Mouse (Mus musculus) hindbrain, embryonic 15.5 days (tissue): ENCODE data around the gene Btg4. TPM values are rescaled to one million over a fixed set of nuclear protein-coding genes. Genes with fewer than 3 reads are reported as not detected.

Experiments
- ATAC-seq: fragments of 200-750 bp; cut with Nextera tagmentation; 2 replicates; pipeline ENCODE4 v1.8.0; 2017; ENCODE audit warnings: low read depth, moderate number of reproducible peaks, moderate TSS enrichment; ENCODE audit not compliant: low FRiP score
- H3K27ac ChIP-seq: fragments of 300-500 bp; sonication (generic); replicated peaks from 2 replicates; pipeline ENCODE4 v1.5.1; 2015; ENCODE audit warnings: mild to moderate bottlenecking, inconsistent platforms
- H3K27me3 ChIP-seq: fragments of 300-500 bp; sonication (generic); 2 replicates; pipeline ENCODE4 v1.6.1; 2015; ENCODE audit warnings: control low read depth, inconsistent platforms
- H3K36me3 ChIP-seq: fragments of 300-500 bp; sonication (generic); 2 replicates; pipeline ENCODE4 v1.6.1; 2015; ENCODE audit warnings: control low read depth, inconsistent platforms
- H3K4me1 ChIP-seq: fragments of 300-500 bp; sonication (generic); replicated peaks from 2 replicates; pipeline ENCODE4 v1.6.1; 2015; ENCODE audit warnings: control low read depth, inconsistent platforms
- H3K4me2 ChIP-seq: fragments of 300-500 bp; sonication (generic); 2 replicates; pipeline ENCODE4 v1.6.1; 2015; ENCODE audit warnings: moderate library complexity, mild to moderate bottlenecking, inconsistent platforms
- H3K4me3 ChIP-seq: fragments of 300-500 bp; sonication (generic); 2 replicates; pipeline ENCODE4 v1.5.1; 2015; ENCODE audit warnings: mild to moderate bottlenecking, inconsistent platforms
- H3K9ac ChIP-seq: fragments of 300-500 bp; sonication (generic); 2 replicates; pipeline ENCODE4 v1.6.1; 2015; ENCODE audit warnings: inconsistent platforms
- H3K9me3 ChIP-seq: fragments of 300-500 bp; sonication (generic); 2 replicates; pipeline ENCODE4 v1.6.1; 2016; ENCODE audit warnings: control low read depth, inconsistent platforms
- WGBS: fragments of 180-500 bp; shearing (Covaris S2); methylation state at CpG from one replicate; pipeline ENCODE4 v1.1.7; 2015; 5-methylcytosine and 5-hydroxymethylcytosine counted together
- polyA plus RNA-seq: library from polyadenylated mRNA; unstranded; fragments of >200 nt; fragmentation: Nextera tagmentation; extraction: Ambion mirVana; gene quantifications from 2 replicates; pipeline ENCODE4 v1.2.1, GENCODE M21; 2015

The Btg4 gene
- polyA plus RNA-seq, 1 experiment from 2014 or later, result not detected

DNA sequence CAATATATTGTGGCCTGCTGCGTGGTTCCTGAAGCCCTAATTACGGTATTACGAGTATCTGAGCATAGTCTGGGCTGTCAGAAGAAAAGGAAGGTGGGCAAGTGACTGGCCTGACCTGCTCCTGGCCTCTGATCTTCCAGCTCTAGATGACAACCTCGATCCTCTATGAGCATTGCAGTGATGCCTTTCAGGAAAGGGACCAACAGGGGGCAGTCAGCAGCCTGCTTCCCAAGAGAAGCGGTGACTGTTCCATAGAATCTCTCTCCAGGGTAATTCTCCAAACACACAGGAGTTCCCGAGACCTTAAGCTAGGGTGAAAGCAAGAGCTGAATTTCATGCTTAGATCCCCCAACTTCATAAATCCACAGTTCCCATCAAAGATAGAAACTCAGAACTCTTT is 83.5 kb downstream of the Btg4 start:
- Histone ChIP-seq H3K4me3 (no peak overlapping the region), H3K4me2 (no peak overlapping the region), H3K27ac (no peak overlapping the region), H3K27me3 (0 out of 2 replicates have a peak, but pooled peaks cover 2% of the 10 kb centered on the region), H3K9me3 (no peaks in the 10 kb centered on the region), H3K9ac (no peak overlapping the region), H3K36me3 (no peaks in the 10 kb centered on the region), H3K4me1 (0 out of 2 replicates have a peak, but pooled peaks cover 4% of the 10 kb centered on the region)
- 81% methylated on average over 6 of the region's 6 CpGs for WGBS
- no peak for ATAC-seq

DNA sequence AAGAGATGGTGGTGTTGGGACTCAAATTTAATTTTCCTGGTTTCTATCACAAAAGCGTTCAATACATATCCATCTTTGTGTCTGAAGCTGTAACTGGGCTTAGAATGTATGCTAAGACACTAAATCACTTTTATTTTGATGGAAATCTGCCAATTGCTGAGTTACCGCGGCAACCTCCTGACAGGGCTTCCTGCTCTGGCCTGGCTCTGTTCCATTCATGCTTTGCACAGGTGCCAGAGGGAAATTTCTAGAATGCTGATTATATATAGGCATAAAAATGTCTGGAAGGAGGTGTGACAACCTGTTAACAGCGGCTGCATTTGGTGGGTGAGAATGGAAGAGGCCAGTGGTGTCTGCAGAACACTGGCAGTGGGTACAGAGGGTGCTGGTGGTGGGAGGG is 85.8 kb downstream of the Btg4 start:
- H3K4me1 ChIP-seq, result 0 out of 2 replicates have a peak, but pooled peaks cover 4% of the 10 kb centered on the region
- no peak overlapping the region for H3K27ac ChIP-seq
- H3K4me3 ChIP-seq, result no peak overlapping the region
- ATAC-seq, result no peak
- WGBS, result 72% methylated on average over 4 of the region's 4 CpGs
- no peak overlapping the region for H3K9ac ChIP-seq
- 0 out of 2 replicates have a peak, but pooled peaks cover 2% of the 10 kb centered on the region for H3K27me3 ChIP-seq
- H3K9me3 ChIP-seq, result no peaks in the 10 kb centered on the region
- H3K4me2 ChIP-seq, result no peak overlapping the region
- H3K36me3 ChIP-seq, result no peaks in the 10 kb centered on the region

DNA sequence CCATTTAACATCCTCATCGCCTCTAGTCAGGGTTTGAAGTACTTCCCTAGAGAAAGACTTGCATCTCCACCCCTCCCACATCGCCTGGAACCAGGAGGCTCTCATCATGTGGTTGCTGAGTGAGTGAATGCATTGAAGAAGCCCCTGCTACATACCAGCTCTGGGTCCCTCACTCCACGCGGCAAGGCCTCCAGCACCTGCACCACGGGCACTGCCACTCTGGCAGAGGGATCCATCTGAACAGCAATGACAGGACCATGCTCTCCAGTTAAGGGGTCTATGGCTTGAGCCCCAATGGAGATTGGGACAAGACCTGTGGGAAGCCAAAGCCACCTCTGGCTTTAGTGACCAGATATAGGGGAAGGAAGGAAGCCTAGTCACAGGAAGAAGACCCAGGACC is 86.6 kb downstream of the Btg4 start:
- Histone ChIP-seq H3K27ac (no peak overlapping the region), H3K36me3 (no peaks in the 10 kb centered on the region), H3K4me1 (0 out of 2 replicates have a peak, but pooled peaks cover 4% of the 10 kb centered on the region), H3K9me3 (no peaks in the 10 kb centered on the region), H3K27me3 (0 out of 2 replicates have a peak, but pooled peaks cover 6% of the 10 kb centered on the region), H3K4me3 (no peak overlapping the region), H3K9ac (no peak overlapping the region), H3K4me2 (no peak overlapping the region)
- WGBS, result 87% methylated on average over 5 of the region's 5 CpGs
- ATAC-seq, result no peak

DNA sequence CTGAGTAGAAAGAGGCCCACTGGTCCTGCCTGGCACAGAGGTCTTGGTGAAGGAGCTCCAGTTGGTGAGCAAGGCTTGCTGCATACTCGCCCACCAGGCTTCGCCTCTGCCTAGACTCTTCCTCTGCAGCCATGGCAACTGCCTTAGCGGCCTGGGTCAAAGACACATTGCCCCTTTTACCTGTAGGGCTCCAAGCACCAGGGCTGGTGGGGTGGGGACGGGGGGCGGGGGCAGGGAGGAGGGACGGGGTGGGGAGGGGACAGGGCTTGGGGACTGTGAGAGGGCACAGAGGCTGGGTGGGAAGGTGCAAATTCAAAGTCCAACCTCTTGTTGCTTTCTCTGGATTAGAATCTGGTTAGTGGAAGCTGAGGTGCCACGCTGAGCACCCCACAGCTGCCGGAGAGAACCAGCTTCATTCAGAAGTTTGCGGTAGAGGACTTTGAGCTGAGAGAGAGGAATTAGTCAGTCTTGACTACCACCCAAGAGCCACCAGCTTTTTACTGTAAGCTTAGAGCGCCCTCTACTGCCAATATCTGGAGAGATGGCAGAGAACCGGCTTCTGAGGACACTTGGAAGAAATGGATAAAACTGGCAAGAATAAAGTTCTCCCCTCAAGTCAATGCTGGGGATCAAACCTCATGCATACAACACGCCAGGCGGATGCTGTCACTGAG is 91.5 kb downstream of the Btg4 start:
- ATAC-seq, result peak; percentile 74
- H3K27me3 ChIP-seq, result 0 out of 2 replicates have a peak, but pooled peaks cover 6% of the 10 kb centered on the region
- H3K9me3 ChIP-seq, result no peaks in the 10 kb centered on the region
- H3K9ac ChIP-seq, result no peak overlapping the region
- no peak overlapping the region for H3K27ac ChIP-seq
- 19% methylated on average over 13 of the region's 13 CpGs for WGBS
- H3K4me1 ChIP-seq, result no peaks in the 10 kb centered on the region
- H3K36me3 ChIP-seq, result no peaks in the 10 kb centered on the region
- peak overlapping the region; percentile 34 for H3K4me2 ChIP-seq
- no peak overlapping the region for H3K4me3 ChIP-seq

DNA sequence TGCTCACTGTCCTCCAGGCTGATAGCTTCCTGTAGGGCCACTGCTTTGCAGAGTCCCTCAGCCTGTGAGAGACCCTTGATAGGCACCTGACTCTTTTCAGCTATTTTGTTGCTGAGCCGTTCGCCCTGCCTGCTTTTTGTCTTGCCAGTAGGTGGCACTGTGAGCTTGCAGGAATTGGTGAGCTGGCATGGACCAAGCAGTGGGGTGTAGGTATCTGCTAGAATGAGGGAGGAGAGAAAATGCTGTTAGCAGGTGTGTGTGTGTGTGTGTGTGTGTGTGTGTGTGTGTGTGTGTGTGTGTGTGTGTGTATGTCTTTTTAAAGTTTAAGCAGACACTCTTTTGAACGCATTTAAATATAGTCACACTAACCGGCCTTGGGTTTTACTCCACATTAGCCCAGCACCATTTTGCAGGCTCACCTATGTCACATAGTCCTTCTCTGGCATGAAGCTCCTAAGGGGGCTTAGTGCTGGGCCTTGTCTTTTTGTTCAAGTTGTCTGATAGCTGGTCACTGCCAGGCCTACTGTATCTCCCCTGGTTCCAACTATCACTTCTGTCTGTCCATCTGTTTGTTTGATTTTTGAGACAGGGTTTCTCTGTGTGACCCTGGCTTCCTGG is 101.2 kb downstream of the Btg4 start:
- H3K4me2 ChIP-seq, result no peak overlapping the region
- H3K4me3 ChIP-seq, result no peak overlapping the region
- no peaks in the 10 kb centered on the region for H3K36me3 ChIP-seq
- no peaks in the 10 kb centered on the region for H3K9me3 ChIP-seq
- ATAC-seq, result peak; percentile 77; the same call in 1 of the 2 replicates
- no peaks in the 10 kb centered on the region for H3K27me3 ChIP-seq
- no peaks in the 10 kb centered on the region for H3K4me1 ChIP-seq
- no peak overlapping the region for H3K27ac ChIP-seq
- 32% methylated on average over 4 of the region's 4 CpGs for WGBS
- no peak overlapping the region for H3K9ac ChIP-seq

DNA sequence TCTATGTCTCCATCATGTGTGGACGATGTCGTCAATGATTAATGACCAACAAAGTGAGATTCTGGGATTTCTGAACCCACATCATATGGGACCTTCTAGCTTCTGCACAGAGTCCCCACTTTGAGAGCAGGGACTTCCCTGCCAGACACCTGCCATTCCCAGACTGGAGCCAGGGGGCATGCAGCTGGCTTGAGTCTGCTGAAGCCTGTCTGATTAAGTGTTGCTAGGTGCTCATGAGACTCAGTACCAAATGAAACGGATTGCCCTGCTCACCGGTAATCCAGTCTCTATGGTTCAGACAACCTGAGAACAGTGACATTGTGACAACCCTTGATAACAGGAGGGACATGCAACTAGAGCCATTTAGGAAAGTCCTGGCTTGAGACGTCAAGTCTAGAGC is 103.3 kb downstream of the Btg4 start:
- H3K9me3 ChIP-seq, result no peaks in the 10 kb centered on the region
- no peak overlapping the region for H3K4me3 ChIP-seq
- no peak overlapping the region for H3K9ac ChIP-seq
- H3K36me3 ChIP-seq, result no peaks in the 10 kb centered on the region
- WGBS, result 85% methylated on average over 5 of the region's 5 CpGs
- H3K4me2 ChIP-seq, result no peak overlapping the region
- no peaks in the 10 kb centered on the region for H3K27me3 ChIP-seq
- no peak overlapping the region for H3K27ac ChIP-seq
- H3K4me1 ChIP-seq, result no peaks in the 10 kb centered on the region
- ATAC-seq, result no peak

DNA sequence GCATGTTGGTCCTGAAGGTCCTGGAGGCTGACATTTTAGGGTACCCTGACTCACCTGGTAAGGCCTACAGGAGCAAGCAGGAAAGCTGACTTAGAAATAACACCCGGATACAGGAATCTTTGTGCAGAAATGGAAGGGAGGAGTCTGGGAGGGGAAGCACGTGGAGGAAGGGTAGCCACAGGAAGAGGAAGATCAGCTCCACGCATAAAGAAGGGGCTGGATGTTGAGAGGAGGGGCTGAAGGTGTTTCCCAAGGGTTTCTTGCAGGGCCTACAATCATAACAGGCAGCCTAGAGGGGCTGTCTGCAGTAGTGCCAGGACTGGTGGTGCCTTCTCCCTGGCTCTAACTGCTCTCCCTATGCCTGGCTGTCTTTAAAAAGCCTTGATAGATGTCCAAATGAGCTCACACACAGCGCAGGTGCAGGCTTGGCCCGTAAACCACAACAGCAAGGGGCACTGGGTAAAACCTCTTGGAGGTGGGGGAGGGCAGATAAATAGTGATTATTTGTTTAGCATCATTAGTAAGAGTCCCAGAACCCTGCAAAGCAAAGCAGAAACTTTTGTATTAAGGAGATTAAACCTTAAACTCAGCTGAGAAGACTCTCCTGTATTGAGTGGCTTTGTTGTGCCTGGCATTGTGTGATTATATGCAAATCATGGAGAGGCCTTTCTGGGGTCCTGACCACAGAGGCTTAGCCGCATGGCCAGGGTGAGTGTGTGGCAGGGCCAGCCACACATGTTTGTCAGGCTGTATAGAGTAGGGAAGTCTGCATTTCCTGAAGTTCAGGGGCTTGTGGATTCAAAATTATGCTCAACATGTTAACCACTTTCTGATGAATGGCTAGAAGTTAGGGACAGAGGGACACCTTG is 104.8 kb downstream of the Btg4 start, which contains the start of gene Gm32742:
TSS of gene Gm32742 (minus strand) at position 206 of the 869 bp plus-strand sequence.
- WGBS, result 50% methylated on average over 6 of the region's 6 CpGs
- no peak for ATAC-seq

DNA sequence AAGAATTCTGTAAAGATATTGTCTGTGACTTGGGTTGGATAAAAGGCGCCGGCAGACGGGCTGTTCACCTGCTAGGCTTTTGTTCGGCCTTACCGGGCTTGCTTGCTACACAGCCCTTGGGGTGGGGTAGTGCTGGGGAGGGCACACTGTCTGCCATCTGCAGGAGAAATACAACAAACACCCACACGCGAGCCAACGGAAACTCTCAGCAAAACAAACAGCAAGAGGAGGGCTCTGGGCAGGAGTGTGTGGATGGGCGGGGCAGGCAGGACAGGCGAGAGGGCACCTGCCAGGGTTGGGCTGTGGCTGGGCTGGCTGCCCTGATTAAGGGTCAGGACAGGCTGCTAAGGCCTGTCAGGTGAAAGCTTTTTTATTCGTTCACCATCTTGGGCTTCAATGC is 107.3 kb downstream of the Btg4 start:
- Histone ChIP-seq H3K36me3 (no peaks in the 10 kb centered on the region), H3K27ac (no peak overlapping the region), H3K9me3 (no peaks in the 10 kb centered on the region), H3K4me3 (no peak overlapping the region), H3K4me1 (no peaks in the 10 kb centered on the region), H3K4me2 (no peak overlapping the region), H3K27me3 (no peaks in the 10 kb centered on the region), H3K9ac (no peak overlapping the region)
- WGBS, result 48% methylated on average over 11 of the region's 11 CpGs
- ATAC-seq, result no peak

More for the DNA sequence above, 104.8 kb downstream of the Btg4 start, which contains the start of gene Gm32742:
- Histone ChIP-seq H3K36me3 (no peaks in the 10 kb centered on the region), H3K27me3 (no peaks in the 10 kb centered on the region), H3K9me3 (no peaks in the 10 kb centered on the region), H3K4me3 (no peak within 1 kb of the TSS), H3K9ac (no peak within 1 kb of the TSS), H3K4me1 (no peaks in the 10 kb centered on the region), H3K4me2 (no peak within 1 kb of the TSS), H3K27ac (no peak within 1 kb of the TSS)

DNA sequence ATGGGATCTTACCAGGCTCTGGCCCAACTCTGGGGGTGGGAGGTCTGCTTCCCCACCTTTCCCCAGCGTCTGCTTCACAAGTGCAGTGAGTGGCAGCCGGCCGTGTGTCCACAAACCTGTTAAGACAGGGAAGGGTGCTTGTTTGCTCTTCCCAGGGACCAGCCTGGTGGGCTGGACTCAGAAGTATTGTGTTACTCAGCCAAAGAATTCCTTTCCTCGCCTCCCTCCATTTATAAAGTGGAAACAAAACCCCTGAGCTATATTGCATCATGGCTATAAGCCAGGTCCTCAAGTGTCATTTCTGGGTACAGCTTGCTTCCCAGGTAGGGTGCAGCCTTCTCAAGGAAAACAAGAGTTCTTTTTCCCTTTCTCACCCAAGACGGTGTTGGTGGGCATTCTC is 108.0 kb downstream of the Btg4 start:
- Histone ChIP-seq H3K4me2 (no peak overlapping the region), H3K27ac (no peak overlapping the region), H3K36me3 (no peaks in the 10 kb centered on the region), H3K27me3 (no peaks in the 10 kb centered on the region), H3K9me3 (no peaks in the 10 kb centered on the region), H3K4me3 (no peak overlapping the region), H3K9ac (no peak overlapping the region), H3K4me1 (no peaks in the 10 kb centered on the region)
- ATAC-seq, result no peak
- WGBS, result 77% methylated on average over 5 of the region's 5 CpGs

DNA sequence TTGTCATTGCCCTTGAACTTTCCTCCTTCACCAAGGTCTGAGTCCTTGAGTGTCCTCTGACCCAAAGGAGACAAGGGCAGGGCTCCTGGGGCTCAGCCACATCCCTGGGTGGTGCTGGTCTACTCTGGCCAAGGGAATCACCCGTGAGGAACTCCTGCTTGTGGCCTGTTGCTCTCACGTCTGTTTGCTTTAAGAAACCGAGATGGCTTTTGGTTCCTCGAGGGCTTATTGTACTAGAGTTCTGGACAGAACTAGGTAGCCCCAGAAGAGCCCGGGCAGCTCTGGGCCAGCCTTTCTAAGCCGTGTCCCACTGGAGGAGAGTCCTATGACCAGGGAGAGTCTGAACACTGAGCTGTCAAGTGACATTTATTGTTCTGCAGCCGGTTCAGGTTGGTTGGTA is 108.4 kb downstream of the Btg4 start:
- ATAC-seq, result no peak
- Histone ChIP-seq H3K9ac (no peak overlapping the region), H3K4me1 (no peaks in the 10 kb centered on the region), H3K4me2 (no peak overlapping the region), H3K27ac (no peak overlapping the region), H3K27me3 (no peaks in the 10 kb centered on the region), H3K4me3 (no peak overlapping the region), H3K36me3 (no peaks in the 10 kb centered on the region), H3K9me3 (no peaks in the 10 kb centered on the region)
- 90% methylated on average over 7 of the region's 7 CpGs for WGBS
